Mouse (Mus musculus): Measurements from ENCODE around the gene Tulp2. TPM values are rescaled to one million over a fixed set of nuclear protein-coding genes. Genes with fewer than 3 reads are reported as not detected.
A peak's percentile ranks its signal among the peaks of the same experiment; 100 is the strongest.

Gene Tulp2
- 0.15 and 0.59 TPM in 2 replicates for polyA plus RNA-seq (2015; fragmentation: Nextera tagmentation; extraction: Ambion mirVana)

DNA sequence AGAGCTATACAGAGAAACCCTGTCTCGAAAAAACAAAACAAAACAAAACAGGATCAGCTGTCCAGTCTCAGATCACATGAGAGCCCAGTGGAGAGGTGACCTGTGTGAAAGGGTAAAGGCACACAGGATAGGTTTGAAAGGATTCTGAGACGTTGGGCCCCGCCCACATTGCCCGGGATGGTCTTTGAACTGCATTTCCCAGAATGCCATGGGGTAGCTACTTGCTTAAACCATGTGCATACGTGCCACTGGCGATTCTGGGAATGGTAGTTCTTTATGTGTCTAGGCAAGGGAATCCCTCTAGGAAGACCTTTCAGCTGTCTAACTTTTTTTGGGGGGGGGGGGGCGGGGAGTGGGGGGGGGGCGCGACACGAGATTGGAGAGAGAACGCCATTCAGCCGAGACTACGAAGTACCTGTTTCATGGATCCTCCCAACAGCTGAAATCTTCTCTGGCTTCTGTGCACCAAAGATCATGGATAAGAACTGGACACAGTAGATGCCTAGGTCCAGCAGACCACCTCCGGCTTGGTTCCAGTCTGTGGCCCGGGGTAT is at the start of gene Tulp2:
TSS of gene Tulp2 (plus strand) at position 504 of the 554 bp plus-strand sequence.
- Histone ChIP-seq H3K4me1 (0 out of 2 replicates have a peak, but pooled peaks cover 2% of the 10 kb centered on the region), H3K36me3 (no peaks in the 10 kb centered on the region), H3K27ac (replicated peaks) (no peak within 1 kb of the TSS), H3K9me3 (replicated peaks) (no peaks in the 10 kb centered on the region), H3K4me2 (no peak within 1 kb of the TSS), H3K9ac (replicated peaks) (no peak within 1 kb of the TSS), H3K27me3 (replicated peaks) (no peaks in the 10 kb centered on the region), H3K4me3 (replicated peaks) (no peak within 1 kb of the TSS)
- 55% methylated on average over 15 of the region's 15 CpGs for WGBS
- ATAC-seq (ENCODE audit: low FRiP score): peak; percentile 73

DNA sequence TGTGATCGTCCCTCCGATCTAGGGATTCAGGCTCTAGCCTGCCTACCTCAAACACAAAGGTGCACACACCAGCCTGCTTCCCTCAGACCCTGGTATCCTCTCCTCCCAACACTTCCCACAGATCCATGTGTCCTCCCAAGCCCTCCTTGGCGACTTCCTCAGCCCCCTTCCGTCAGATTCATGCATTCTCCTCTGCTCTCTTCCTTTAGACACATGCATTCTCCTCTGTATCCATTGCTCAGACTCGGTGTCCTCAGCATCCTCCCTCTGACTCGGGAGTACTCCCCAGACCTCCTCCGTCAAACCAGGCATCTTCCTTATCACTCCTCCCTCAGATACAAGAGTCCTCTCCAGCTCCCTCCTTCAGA is 47.9 kb upstream of the Tulp2 start:
- Histone ChIP-seq H3K27me3 (replicated peaks) (no peaks in the 10 kb centered on the region), H3K4me3 (replicated peaks) (peak overlapping the region; percentile 84), H3K9me3 (replicated peaks) (no peaks in the 10 kb centered on the region), H3K4me1 (peaks cover 48% of the 10 kb centered on the region), H3K36me3 (peaks cover 29% of the 10 kb centered on the region), H3K4me2 (peak overlapping the region; percentile 98), H3K27ac (replicated peaks) (peak overlapping the region; percentile 89), H3K9ac (replicated peaks) (peak overlapping the region; percentile 86)
- ATAC-seq (ENCODE audit: low FRiP score): 0 out of 2 replicates have a peak, but pooled peaks have one; percentile 0
- WGBS: under 1% methylated on average over 7 of the region's 7 CpGs

DNA sequence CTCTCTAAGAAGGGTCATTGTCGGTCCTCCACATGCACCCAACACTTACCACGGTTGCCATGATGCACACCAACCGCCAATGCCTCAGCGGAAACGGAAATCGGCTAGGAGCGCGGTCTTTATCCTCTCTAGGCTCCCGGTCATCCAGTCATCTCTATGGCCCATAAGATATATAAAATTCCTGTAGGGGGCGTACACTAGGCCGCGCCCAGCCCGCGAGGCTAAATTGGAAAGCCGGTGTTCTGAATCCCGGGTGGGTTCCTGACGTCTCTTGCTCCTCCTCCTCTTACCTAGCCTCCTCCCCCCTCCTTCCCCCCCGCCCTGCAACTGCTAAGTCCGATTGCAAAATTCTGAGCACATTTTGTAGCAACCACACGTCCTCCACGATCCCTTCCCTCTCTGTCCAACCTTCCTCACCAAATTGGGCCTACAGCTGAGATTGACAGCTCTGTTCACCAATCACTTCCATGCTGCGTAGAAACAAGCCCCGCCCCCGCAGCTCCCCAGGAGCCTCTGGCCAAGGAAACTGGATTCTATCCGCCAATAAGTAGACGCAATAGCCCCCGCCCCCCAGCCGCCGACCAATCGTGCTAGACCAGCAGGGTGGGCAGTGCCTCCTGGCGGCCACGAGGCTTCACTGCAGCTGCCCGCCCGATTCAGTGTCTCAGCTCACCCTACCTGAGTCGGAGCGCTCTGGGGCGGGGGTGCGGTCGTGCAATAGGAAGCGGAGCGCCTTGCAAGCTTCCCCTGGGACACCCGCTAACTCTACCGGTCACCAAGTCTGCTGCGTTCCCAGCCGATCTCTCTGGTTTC is 47.3 kb upstream of the Tulp2 start, which contains the start of gene Gys1:
TSS of gene Gys1 (plus strand) at position 642 of the 813 bp plus-strand sequence.
- peak within 1 kb of the TSS; percentile 89 for H3K27ac ChIP-seq (replicated peaks)
- H3K4me2 ChIP-seq: peak within 1 kb of the TSS; percentile 98
- peaks cover 48% of the 10 kb centered on the region for H3K4me1 ChIP-seq
- peak within 1 kb of the TSS; percentile 86 for H3K9ac ChIP-seq (replicated peaks)
- H3K36me3 ChIP-seq: peaks cover 24% of the 10 kb centered on the region; the same call in 1 of the 2 replicates
- no peaks in the 10 kb centered on the region for H3K9me3 ChIP-seq (replicated peaks)
- peak within 1 kb of the TSS; percentile 84 for H3K4me3 ChIP-seq (replicated peaks)
- no peaks in the 10 kb centered on the region for H3K27me3 ChIP-seq (replicated peaks)
- ATAC-seq (ENCODE audit: low FRiP score): peak; percentile 97
- WGBS: under 1% methylated on average over 45 of the region's 45 CpGs

DNA sequence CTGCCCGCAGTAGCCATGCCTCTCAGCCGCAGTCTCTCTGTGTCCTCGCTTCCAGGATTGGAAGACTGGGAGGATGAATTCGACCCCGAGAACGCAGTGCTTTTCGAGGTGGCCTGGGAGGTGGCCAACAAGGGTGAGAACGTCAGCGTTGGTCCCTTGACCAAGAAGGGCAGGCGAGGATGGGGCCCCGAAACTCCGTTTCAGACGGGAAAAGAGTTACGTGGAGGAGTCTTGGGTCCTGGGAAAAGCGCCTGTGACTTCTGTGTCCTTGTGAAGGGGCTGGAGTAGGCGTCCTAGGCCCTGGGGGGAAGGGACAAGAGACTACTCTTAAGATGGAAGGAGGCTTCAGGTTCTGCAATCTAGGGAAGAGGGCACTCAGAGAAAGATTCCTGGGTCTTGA is 46.6 kb upstream of the Tulp2 start:
- peak overlapping the region; percentile 98 for H3K4me2 ChIP-seq
- peak overlapping the region; percentile 76 for H3K9ac ChIP-seq (replicated peaks)
- 3% methylated on average over 16 of the region's 16 CpGs for WGBS
- peak; percentile 23; the same call in 1 of the 2 replicates for ATAC-seq (ENCODE audit: low FRiP score)
- H3K36me3 ChIP-seq: 0 out of 2 replicates have a peak, but pooled peaks cover 18% of the 10 kb centered on the region
- H3K27ac ChIP-seq (replicated peaks): peak overlapping the region; percentile 80
- H3K4me3 ChIP-seq (replicated peaks): peak overlapping the region; percentile 84
- H3K9me3 ChIP-seq (replicated peaks): no peaks in the 10 kb centered on the region
- H3K27me3 ChIP-seq (replicated peaks): no peaks in the 10 kb centered on the region
- H3K4me1 ChIP-seq: peaks cover 48% of the 10 kb centered on the region

DNA sequence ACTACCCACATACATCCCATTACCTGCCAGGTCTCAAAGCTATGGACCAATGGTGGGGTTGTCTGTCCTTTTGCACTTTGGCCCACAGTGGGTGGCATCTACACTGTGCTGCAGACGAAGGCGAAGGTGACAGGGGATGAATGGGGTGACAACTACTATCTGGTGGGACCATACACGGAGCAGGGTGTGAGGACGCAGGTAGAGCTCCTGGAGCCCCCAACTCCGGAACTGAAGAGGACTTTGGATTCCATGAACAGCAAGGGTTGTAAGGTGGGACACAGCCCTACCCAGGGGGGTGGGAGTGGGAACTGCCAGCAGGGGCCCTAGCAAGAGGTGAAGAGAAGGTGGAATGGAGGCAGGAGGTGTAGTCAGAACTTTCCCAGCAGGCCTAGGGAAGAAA is 45.2 kb upstream of the Tulp2 start:
- H3K27me3 ChIP-seq (replicated peaks): no peaks in the 10 kb centered on the region
- WGBS: 91% methylated on average over 5 of the region's 5 CpGs
- no peak for ATAC-seq (ENCODE audit: low FRiP score)
- H3K4me1 ChIP-seq: peaks cover 47% of the 10 kb centered on the region
- 0 out of 2 replicates have a peak, but pooled peaks cover 13% of the 10 kb centered on the region for H3K36me3 ChIP-seq
- H3K9ac ChIP-seq (replicated peaks): no peak overlapping the region
- no peaks in the 10 kb centered on the region for H3K9me3 ChIP-seq (replicated peaks)
- H3K4me3 ChIP-seq (replicated peaks): 0 out of 2 replicates have a peak overlapping the region, but pooled peaks have one; percentile 1
- peak overlapping the region; percentile 98 for H3K4me2 ChIP-seq
- no peak overlapping the region for H3K27ac ChIP-seq (replicated peaks)

DNA sequence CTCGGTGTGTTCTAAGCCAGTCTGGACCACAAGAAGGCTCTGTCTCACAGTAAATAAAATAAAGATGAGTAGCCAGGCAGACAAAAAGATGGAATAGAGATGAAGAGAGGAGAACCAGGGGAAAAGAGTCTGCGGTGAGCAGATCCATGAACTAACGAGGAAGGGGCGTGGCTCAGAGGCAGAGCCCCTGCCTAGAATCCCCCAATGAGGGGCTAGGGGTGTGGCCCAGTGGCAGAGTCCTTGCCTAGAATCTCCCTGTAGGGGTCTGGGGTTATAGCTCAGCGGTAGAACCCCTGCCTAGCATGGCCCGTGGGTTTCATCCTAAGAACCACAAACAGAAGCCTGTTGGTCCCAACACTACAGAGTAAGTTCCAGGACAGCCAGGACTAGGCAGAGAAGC is 44.6 kb upstream of the Tulp2 start:
- no peak overlapping the region for H3K4me2 ChIP-seq
- no peak overlapping the region for H3K4me3 ChIP-seq (replicated peaks)
- no peak for ATAC-seq (ENCODE audit: low FRiP score)
- H3K27me3 ChIP-seq (replicated peaks): no peaks in the 10 kb centered on the region
- H3K27ac ChIP-seq (replicated peaks): no peak overlapping the region
- no peaks in the 10 kb centered on the region for H3K9me3 ChIP-seq (replicated peaks)
- 39% methylated on average over 6 of the region's 6 CpGs for WGBS
- 0 out of 2 replicates have a peak, but pooled peaks cover 8% of the 10 kb centered on the region for H3K36me3 ChIP-seq
- no peak overlapping the region for H3K9ac ChIP-seq (replicated peaks)
- peaks cover 44% of the 10 kb centered on the region for H3K4me1 ChIP-seq

DNA sequence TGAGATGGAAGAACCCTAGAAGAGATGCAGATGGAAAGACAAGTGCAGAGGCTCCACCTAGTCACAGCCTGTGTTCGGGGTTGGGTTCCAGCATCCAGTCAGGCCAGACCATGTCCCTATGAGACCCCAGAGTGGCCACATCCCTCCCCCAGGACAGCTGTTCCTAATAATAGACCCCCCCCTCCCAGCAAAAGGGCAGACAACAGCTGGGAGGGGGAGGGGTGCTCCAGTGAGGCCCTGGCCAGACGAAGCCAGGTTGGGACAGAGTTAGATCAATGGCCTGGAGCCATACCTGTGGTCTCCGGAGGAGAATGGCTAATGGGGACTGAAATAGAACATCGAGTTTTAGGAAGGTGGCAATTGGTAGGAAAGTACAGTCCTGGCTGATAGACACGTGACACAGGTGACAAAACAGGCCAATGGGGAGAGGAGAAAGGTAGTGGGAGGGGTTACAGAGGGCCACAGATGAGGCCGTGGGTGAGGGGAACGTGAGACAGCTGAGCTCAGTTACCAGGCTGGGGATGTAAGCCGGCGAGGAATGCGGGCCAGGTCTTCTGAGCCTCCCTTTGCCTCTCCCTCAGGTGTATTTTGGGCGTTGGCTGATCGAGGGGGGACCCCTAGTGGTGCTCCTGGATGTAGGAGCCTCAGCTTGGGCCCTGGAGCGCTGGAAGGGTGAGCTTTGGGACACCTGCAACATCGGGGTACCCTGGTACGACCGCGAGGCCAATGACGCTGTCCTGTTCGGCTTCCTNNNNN is 44.0 kb upstream of the Tulp2 start, which contains the start of gene Ruvbl2:
TSS of gene Ruvbl2 (minus strand) at position 576 of the 756 bp plus-strand sequence.
- Histone ChIP-seq H3K4me2 (peak within 1 kb of the TSS; percentile 30), H3K27me3 (replicated peaks) (no peaks in the 10 kb centered on the region), H3K27ac (replicated peaks) (no peak within 1 kb of the TSS), H3K36me3 (peaks cover 12% of the 10 kb centered on the region), H3K9ac (replicated peaks) (no peak within 1 kb of the TSS), H3K9me3 (replicated peaks) (no peaks in the 10 kb centered on the region), H3K4me3 (replicated peaks) (no peak within 1 kb of the TSS), H3K4me1 (peaks cover 43% of the 10 kb centered on the region)
- ATAC-seq (ENCODE audit: low FRiP score): no peak
- WGBS: 21% methylated on average over 19 of the region's 19 CpGs

DNA sequence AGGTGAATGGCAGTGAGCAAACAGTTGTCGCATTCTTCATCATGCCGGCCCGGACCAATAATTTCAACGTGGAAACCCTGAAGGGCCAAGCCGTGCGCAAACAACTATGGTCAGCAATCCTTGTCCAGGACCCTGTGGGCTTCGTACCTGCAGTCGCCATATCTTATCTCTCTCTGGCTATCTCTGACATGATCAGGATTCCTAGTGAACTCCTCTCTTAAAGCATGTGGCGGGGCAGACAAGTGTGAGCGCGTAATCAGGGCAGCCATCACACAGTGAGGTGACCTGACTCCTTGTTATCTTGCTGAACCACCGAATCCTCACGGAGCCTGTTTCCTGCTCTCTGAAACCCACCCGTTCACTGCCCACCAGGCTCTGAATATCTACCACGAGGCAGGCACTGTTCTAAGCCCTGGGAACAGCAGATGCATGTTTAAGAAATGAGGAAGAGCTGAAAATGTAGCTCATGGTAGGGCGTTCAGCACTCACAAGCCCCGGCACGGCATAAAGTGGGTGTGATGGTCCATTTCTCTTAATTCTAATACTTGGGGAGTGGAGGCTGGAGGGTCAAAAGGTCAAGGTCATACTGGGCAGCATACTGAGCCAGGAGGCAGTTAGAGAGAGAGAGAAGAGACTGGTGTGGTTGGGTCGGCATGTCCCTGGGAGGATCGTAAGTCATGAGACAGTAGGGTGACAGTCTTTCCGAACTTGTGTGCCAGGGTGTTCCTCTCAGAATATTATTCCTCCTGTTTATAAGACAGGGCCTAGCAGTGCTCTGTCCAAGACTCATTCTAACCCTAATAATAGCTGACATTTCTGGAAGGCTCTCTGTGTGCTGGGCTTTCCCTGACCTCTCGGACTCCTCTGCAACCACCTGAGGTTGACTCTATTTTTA is 37.9 kb upstream of the Tulp2 start:
- peaks cover 47% of the 10 kb centered on the region for H3K36me3 ChIP-seq
- no peaks in the 10 kb centered on the region for H3K9me3 ChIP-seq (replicated peaks)
- no peaks in the 10 kb centered on the region for H3K27me3 ChIP-seq (replicated peaks)
- no peak overlapping the region for H3K9ac ChIP-seq (replicated peaks)
- WGBS: 91% methylated on average over 22 of the region's 22 CpGs
- ATAC-seq (ENCODE audit: low FRiP score): no peak
- H3K27ac ChIP-seq (replicated peaks): no peak overlapping the region
- no peak overlapping the region for H3K4me3 ChIP-seq (replicated peaks)
- no peak overlapping the region for H3K4me2 ChIP-seq
- H3K4me1 ChIP-seq: 0 out of 2 replicates have a peak, but pooled peaks cover 2% of the 10 kb centered on the region

DNA sequence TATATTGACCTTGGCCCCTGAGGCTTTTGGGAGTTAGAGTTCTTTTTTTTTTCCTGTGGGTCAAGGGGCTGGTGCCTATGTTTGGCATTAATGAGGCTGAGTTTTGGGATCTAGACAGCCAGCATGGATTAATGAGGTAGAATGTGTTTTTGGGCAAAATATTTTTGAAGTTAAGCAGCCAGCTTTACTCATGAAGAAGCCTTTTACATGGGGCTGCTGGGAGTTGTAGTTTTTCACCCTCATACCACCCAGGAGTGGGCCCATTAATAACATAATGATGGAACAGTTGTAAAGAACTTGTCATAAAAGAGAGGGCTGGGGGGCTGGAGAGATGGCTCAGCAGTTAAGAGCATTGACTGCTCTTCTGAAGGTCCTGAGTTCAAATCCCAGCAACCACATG is 35.1 kb upstream of the Tulp2 start:
- Histone ChIP-seq H3K27ac (replicated peaks) (no peak overlapping the region), H3K9me3 (replicated peaks) (no peaks in the 10 kb centered on the region), H3K27me3 (replicated peaks) (no peaks in the 10 kb centered on the region), H3K4me2 (no peak overlapping the region), H3K36me3 (peaks cover 47% of the 10 kb centered on the region), H3K9ac (replicated peaks) (no peak overlapping the region), H3K4me3 (replicated peaks) (no peak overlapping the region), H3K4me1 (peaks cover 5% of the 10 kb centered on the region)
- ATAC-seq (ENCODE audit: low FRiP score): no peak

DNA sequence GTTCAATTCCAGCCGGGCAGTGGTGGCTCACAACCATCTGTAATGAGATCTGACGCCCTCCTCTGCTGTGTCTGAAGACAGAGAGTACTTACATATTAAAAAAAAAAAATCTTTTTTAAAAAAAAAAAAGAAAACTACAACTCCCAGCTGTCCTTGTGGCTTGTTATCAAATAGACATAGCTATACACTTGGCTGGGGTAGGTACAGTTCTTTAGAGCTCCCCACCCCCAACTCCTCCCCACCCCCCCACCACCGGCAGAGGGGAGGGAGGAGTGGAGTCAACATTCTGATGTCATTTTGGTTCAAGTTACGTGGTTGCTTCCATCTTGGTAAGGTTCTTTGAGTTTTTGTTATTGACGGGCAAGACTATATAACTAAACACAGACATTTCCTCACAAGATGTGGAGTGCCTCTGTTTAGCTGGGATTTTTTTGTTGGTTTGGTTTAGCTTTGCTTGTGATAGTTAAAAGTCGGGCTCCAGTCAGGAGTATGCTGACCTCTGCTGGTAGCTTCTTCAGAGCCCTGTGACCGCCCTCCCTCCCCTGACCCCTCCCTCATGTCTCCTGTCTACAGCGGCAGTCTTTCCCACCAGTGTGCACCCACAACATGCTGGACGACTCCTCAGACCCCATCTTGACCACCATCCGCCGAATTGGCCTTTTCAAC is 34.2 kb upstream of the Tulp2 start:
- H3K36me3 ChIP-seq: peaks cover 51% of the 10 kb centered on the region
- no peaks in the 10 kb centered on the region for H3K9me3 ChIP-seq (replicated peaks)
- no peak overlapping the region for H3K4me3 ChIP-seq (replicated peaks)
- no peak overlapping the region for H3K4me2 ChIP-seq
- no peak overlapping the region for H3K9ac ChIP-seq (replicated peaks)
- 0 out of 2 replicates have a peak, but pooled peaks have one; percentile 29 for ATAC-seq (ENCODE audit: low FRiP score)
- WGBS: 38% methylated on average over 11 of the region's 11 CpGs
- no peak overlapping the region for H3K27ac ChIP-seq (replicated peaks)
- peaks cover 7% of the 10 kb centered on the region for H3K4me1 ChIP-seq
- H3K27me3 ChIP-seq (replicated peaks): no peaks in the 10 kb centered on the region

All from neural tube, embryonic 15.5 days (tissue).